ENCODE assay signal across 8 mouse cellular contexts in the genomic region with DNA sequence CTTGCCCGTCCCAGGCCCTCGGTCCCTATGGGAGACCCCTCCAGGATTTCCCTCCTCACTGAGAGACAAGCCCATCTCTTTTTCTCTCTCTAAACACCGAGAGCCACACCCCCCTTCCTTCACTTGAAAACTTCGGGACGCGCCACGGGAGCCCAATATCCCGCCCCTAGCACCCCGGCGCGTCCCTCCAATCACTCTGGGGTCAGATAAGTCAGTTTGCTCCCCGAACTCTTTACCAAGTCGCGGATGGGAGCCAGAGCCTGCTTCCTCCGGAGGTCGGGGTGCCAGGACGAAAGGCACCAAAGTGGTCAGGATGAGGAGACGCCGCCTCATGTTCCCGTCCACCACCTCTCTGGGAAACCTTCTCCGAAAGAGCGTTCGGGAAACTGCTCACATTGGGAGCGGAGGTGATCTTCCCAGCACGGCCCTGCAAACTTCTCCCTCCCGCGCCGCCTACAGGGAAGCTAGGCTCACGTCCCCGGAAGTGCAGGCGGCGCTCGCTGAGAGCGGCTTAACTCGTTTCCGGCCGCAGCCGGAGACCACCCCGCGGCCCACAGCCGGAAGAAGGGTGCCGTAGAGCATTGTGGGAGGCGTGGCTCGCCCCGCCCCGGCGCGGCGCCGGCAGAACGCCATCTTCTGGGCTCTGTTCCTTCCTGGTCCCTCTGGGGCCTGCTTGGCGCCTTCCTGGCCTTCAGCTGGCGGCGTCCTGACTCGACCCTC. TPM values are rescaled to one million over a fixed set of nuclear protein-coding genes. Genes with fewer than 3 reads are reported as not detected.
DNase-seq lines count a peak whose midpoint lies in the region; ATAC-seq lines count a peak whose summit lies in the region.

A gene (minus strand): TSS at position 533 of the 720 bp plus-strand sequence.

- no peaks in the 10 kb centered on the region for H3K4me1 ChIP-seq in hindbrain, embryonic 11.5 days (replicated peaks; ENCODE audit: control insufficient read depth, insufficient read depth, low read length)

- peak; percentile 98 for ATAC-seq in hindbrain, embryonic 11.5 days (ENCODE audit: low FRiP score)

- H3K9me3 ChIP-seq in hindbrain, embryonic 11.5 days (ENCODE audit: control insufficient read depth, low read length) = no peaks in the 10 kb centered on the region

- H3K4me3 ChIP-seq in hindbrain, embryonic 11.5 days (ENCODE audit: low read depth, low read length) = peak within 1 kb of the TSS; percentile 73

- H3K36me3 ChIP-seq in hindbrain, embryonic 11.5 days (ENCODE audit: control insufficient read depth, insufficient read depth, low read length) = no peaks in the 10 kb centered on the region

- under 1% methylated on average over 51 of the region's 55 CpGs for WGBS in hindbrain, embryonic 11.5 days

- peak within 1 kb of the TSS; percentile 86 for H3K9ac ChIP-seq in hindbrain, embryonic 11.5 days (ENCODE audit: low read depth, low read length)

- peak; percentile 98 for DNase-seq in Muller cell, postnatal 12 days (ENCODE audit: inconsistent ontology term)
- DNase-seq in cerebellum, adult 9-11 months = peak; percentile 96
- DNase-seq in frontal cortex, adult 2 months (ENCODE audit: extremely low spot score in 1 of 2, low spot score in 1 of 2) = peak; percentile 91 to 97
- DNase-seq in hindbrain, embryonic 11.5 days (ENCODE audit: low spot score) = peak; percentile 96
- DNase-seq in layer of hippocampus, postnatal 10 days (ENCODE audit: low spot score in 2 of 2) = peak; percentile 97
- peak; percentile 98 for DNase-seq in lung, postnatal 10 days
- peak; percentile 98 for DNase-seq in ovary, postnatal 36 days (ENCODE audit: low spot score)
- peak; percentile 96 for DNase-seq in thymus, postnatal 25 days

- H3K4me2 ChIP-seq in hindbrain, embryonic 11.5 days (replicated peaks; ENCODE audit: low read depth, low read length) = peak within 1 kb of the TSS; percentile 78

- H3K27me3 ChIP-seq in hindbrain, embryonic 11.5 days (ENCODE audit: control insufficient read depth, insufficient read depth, low read length) = no peaks in the 10 kb centered on the region

- peak within 1 kb of the TSS; percentile 86 for H3K27ac ChIP-seq in hindbrain, embryonic 11.5 days (ENCODE audit: low read depth, low read length)

RNA-seq across cellular contexts. Expression of the gene that starts here (rescaled TPM):
- 16.9 and 20.2 TPM in 2 replicates for polyA plus RNA-seq in frontal cortex, adult 2 months (2012; rRNA removed)
- 37.5 and 38.2 TPM in 2 replicates for polyA plus RNA-seq in hindbrain, embryonic 11.5 days (2014; fragmentation: Nextera tagmentation; extraction: Ambion mirVana)
- 10 to 100 TPM; 21.5 to 26.4 TPM for total RNA-seq in layer of hippocampus, postnatal 10 days (2021)

Comparison
In these comparisons a context has a peak if more than half of its experiments do, and no peak if none do; other contexts are left out.
1. Peak in every context shown above with its lines: DNase-seq, ATAC-seq, H3K4me3 ChIP-seq and H3K27ac ChIP-seq.